Mouse (Mus musculus) forebrain, embryonic 14.5 days (tissue): ENCODE measurements around the gene Akap11. TPM values are rescaled to one million over a fixed set of nuclear protein-coding genes. Genes with fewer than 3 reads are reported as not detected.

Experiments used
- ATAC-seq: fragments of 200-750 bp; cut with Nextera tagmentation; 2 replicates; pipeline ENCODE4 v1.8.0; 2017; ENCODE audit warnings: mild to moderate bottlenecking, moderate library complexity
- DNase-seq: peaks from one replicate; pipeline ENCODE4 v3.0.0-alpha.2; 2015; ENCODE audit warnings: low spot score
- H3K27ac ChIP-seq: fragments of 300-500 bp; sonication (generic); 2 replicates; pipeline ENCODE4 v1.5.1; 2014; ENCODE audit warnings: low read depth, mild to moderate bottlenecking, control low read depth, low read length, moderate library complexity
- H3K27me3 ChIP-seq: fragments of 300-500 bp; sonication (generic); replicated peaks from 2 replicates; pipeline ENCODE4 v1.6.1; 2014; ENCODE audit warnings: low read length, control low read depth, mixed read lengths; ENCODE audit not compliant: control insufficient read depth, insufficient read depth
- H3K36me3 ChIP-seq: fragments of 300-500 bp; sonication (generic); 2 replicates; pipeline ENCODE4 v1.6.1; 2014; ENCODE audit warnings: low read length, control low read depth; ENCODE audit not compliant: control insufficient read depth, insufficient read depth
- H3K4me1 ChIP-seq: fragments of 300-500 bp; sonication (generic); 2 replicates; pipeline ENCODE4 v1.6.1; 2014; ENCODE audit warnings: antibody characterized with exemption, low read length, control low read depth; ENCODE audit not compliant: control insufficient read depth, insufficient read depth
- H3K4me2 ChIP-seq: fragments of 300-500 bp; sonication (generic); 2 replicates; pipeline ENCODE4 v1.6.1; 2014; ENCODE audit warnings: mild to moderate bottlenecking, control low read depth, low read length
- H3K4me3 ChIP-seq: fragments of 300-500 bp; sonication (generic); 2 replicates; pipeline ENCODE4 v1.5.1; 2014; ENCODE audit warnings: low read depth, low read length, control low read depth
- H3K9ac ChIP-seq: fragments of 300-500 bp; sonication (generic); 2 replicates; pipeline ENCODE4 v1.6.1; 2014; ENCODE audit warnings: mild to moderate bottlenecking, low read length, control low read depth, moderate library complexity
- H3K9me3 ChIP-seq: fragments of 300-500 bp; sonication (generic); replicated peaks from 2 replicates; pipeline ENCODE4 v1.6.1; 2016; ENCODE audit warnings: low read length, control low read depth, mixed read lengths; ENCODE audit not compliant: control insufficient read depth
- WGBS: fragments of 180-500 bp; shearing (Covaris S2); extraction: QIAGEN DNeasy Blood & Tissue Kit; methylation state at CpG from one replicate; pipeline ENCODE4 v1.1.7; 2014; 5-methylcytosine and 5-hydroxymethylcytosine counted together
- polyA plus RNA-seq: library from polyadenylated mRNA; unstranded; fragments of >200 nt; fragmentation: Nextera tagmentation; extraction: Ambion mirVana; gene quantifications from 2 replicates; pipeline ENCODE4 v1.2.1, GENCODE M21; 2014

Akap11 gene
- 27.5 and 34.6 TPM in 2 replicates for polyA plus RNA-seq

DNA sequence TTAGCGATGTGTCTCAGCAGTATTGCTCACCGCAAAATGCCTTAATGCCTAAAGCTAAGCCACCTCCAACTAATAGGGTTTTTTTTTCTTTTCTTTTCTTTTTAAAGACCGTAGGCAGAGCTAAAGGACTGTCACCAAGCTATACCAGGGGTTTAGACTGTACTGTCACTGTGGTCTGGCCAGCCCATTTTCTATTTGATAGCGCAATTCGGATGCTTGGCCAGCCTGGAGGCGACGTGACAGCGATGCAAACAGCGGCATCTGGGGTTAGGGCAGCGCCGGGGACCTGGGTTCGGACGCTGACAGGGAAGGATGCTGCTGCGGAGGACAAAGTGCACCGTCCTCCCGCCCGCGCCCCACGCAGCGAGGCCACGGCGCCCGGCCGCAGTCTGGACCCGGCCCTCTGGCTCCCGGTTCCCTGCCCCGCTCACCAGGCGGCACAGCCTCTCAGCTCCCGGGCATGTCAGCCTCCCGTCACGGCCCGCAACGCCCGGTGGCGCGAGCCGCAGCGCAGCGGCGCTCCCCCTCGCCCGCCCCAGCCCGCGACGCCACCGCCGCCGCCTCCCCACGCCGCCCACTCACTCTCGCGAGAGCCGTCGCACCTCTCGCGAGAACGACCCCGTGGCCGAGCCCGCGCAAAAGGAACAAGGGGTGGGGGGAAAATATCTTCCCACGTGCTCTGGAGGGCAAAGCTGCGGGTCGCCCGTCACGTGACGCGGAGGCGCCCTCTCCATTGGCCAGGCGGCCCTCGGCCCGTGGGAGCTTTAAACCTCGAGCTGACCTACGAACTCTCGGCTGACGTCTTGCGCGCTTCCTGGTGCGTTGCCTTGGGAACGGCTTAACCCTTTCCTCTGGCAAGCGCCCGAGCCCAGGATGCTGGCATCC lies at the start of gene Akap11:
Gene Akap11 (minus strand): TSS at position 528 of the 885 bp plus-strand sequence.
- Histone ChIP-seq H3K9ac (peak within 1 kb of the TSS; percentile 99), H3K27ac (peak within 1 kb of the TSS; percentile 93), H3K4me3 (peak within 1 kb of the TSS; percentile 89), H3K4me2 (peak within 1 kb of the TSS; percentile 55), H3K4me1 (peaks cover 19% of the 10 kb centered on the region), H3K9me3 (no peaks in the 10 kb centered on the region), H3K27me3 (no peaks in the 10 kb centered on the region), H3K36me3 (no peaks in the 10 kb centered on the region)
- ATAC-seq (peak; percentile 95), DNase-seq (peak; percentile 97)
- WGBS = under 1% methylated on average over 77 of the region's 82 CpGs

DNA sequence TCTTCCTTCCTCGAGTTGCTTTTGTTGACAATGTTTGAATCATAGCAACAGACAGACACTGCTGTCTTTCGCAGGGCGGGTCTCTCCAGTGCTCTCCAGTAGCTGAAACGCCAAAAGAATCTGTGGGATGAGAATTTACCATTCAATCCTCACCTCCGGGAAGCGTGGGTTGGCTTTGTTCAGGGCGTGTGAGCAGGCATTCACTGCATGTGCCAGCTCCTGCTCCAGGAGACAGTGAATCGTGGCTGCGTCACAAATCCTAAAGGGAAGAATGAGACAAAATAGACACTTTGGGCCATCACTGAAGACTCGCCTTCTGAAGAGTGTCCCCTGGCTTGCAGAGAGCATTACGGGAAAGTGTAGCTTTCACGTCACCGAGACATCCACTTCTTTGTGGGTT lies 47.6 kb upstream of the Akap11 start:
- WGBS = 92% methylated on average over 13 of the region's 13 CpGs

DNA sequence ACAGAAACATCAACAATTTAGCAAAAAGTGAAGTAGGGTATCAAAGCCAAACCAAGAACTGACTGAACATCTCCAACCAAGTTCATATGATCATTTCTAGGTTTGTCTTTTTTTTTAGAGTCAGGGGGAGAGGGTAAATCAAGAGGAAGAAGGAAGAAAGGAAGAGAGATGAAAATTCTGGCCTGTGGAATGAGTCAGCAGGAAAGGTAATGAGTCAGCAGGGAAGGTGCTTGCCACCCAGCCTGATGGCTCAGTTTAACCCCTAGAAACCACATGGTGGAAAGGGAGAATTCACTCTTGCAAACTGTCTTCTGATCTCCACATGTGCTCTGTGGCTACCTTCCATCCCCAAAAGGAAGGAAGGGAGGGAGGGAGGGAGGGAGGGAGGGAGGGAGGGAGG lies 46.6 kb upstream of the Akap11 start:
- no peak for DNase-seq
- H3K9ac ChIP-seq = no peak overlapping the region
- no peak overlapping the region for H3K4me3 ChIP-seq
- no peaks in the 10 kb centered on the region for H3K27me3 ChIP-seq
- H3K9me3 ChIP-seq = no peaks in the 10 kb centered on the region
- H3K4me1 ChIP-seq = no peaks in the 10 kb centered on the region
- no peak overlapping the region for H3K27ac ChIP-seq
- H3K36me3 ChIP-seq = peaks cover 30% of the 10 kb centered on the region; the same call in 1 of the 2 replicates
- ATAC-seq = no peak
- H3K4me2 ChIP-seq = no peak overlapping the region

More for the DNA sequence above, 47.6 kb upstream of the Akap11 start:
- DNase-seq (no peak), ATAC-seq (no peak)
- no peak overlapping the region for H3K4me2 ChIP-seq
- peaks cover 30% of the 10 kb centered on the region; the same call in 1 of the 2 replicates for H3K36me3 ChIP-seq
- H3K4me1 ChIP-seq = no peaks in the 10 kb centered on the region
- no peak overlapping the region for H3K9ac ChIP-seq
- H3K27me3 ChIP-seq = no peaks in the 10 kb centered on the region
- H3K27ac ChIP-seq = no peak overlapping the region
- H3K4me3 ChIP-seq = no peak overlapping the region
- no peaks in the 10 kb centered on the region for H3K9me3 ChIP-seq

GRCm38 (mm10) chr14:78575899-78576298 lies 39.3 kb upstream of the Akap11 start:
- Histone ChIP-seq H3K27ac (no peak overlapping the region), H3K4me3 (no peak overlapping the region), H3K36me3 (peaks cover 6% of the 10 kb centered on the region; the same call in 1 of the 2 replicates), H3K4me2 (no peak overlapping the region), H3K9me3 (no peaks in the 10 kb centered on the region), H3K9ac (no peak overlapping the region), H3K4me1 (no peaks in the 10 kb centered on the region), H3K27me3 (no peaks in the 10 kb centered on the region)
- ATAC-seq = no peak
- no peak for DNase-seq
- 77% methylated on average over 13 of the region's 13 CpGs for WGBS

DNA sequence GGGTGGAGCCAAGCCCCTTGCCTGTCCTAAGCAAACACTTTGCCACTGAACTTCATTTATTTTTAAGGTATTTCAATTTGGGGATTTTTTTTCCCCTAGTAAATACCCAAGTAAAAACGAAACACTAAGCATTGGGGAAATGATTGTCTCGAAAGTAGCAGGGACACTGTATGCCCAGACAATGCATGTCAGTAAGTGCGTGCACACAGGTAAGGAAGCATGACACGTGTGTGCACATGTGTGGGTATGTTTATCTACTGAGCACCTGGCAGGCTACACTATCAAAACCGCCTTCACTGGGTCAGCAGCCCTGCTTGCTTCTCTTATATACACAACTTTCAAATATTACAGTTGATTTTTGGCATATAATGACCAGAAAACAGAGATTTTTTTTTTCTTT lies 31.8 kb upstream of the Akap11 start:
- ATAC-seq = no peak
- Histone ChIP-seq H3K9ac (no peak overlapping the region), H3K9me3 (no peaks in the 10 kb centered on the region), H3K4me3 (no peak overlapping the region), H3K4me2 (no peak overlapping the region), H3K36me3 (peaks cover 6% of the 10 kb centered on the region; the same call in 1 of the 2 replicates), H3K27me3 (no peaks in the 10 kb centered on the region), H3K27ac (no peak overlapping the region), H3K4me1 (no peaks in the 10 kb centered on the region)
- whole genome bisulfite sequencing = 93% methylated on average over 5 of the region's 5 CpGs
- no peak for DNase-seq

DNA sequence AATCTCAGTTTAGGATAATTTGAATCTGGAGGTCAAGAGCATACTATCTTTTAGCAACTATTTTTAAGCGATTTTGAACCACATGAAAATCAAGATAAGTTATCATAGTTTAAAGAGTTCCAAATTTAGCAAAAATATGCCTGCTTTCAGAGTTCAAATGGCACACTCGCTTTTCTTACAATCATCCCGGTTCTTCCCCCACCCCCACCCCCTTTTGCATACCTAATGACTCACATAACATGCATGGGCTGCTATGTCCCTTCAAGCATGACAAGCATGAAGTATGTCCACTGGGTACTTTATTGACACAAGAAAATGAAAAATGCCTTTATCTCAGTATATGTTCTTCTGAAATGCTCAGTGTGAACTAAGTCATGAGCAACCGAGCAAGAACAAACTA lies 29.8 kb upstream of the Akap11 start:
- Histone ChIP-seq H3K4me1 (no peaks in the 10 kb centered on the region), H3K27ac (no peak overlapping the region), H3K4me3 (no peak overlapping the region), H3K9me3 (no peaks in the 10 kb centered on the region), H3K27me3 (no peaks in the 10 kb centered on the region), H3K9ac (no peak overlapping the region), H3K4me2 (no peak overlapping the region), H3K36me3 (no peaks in the 10 kb centered on the region)
- no peak for DNase-seq
- no peak for ATAC-seq
- 86% methylated on average over 4 of the region's 4 CpGs for WGBS

DNA sequence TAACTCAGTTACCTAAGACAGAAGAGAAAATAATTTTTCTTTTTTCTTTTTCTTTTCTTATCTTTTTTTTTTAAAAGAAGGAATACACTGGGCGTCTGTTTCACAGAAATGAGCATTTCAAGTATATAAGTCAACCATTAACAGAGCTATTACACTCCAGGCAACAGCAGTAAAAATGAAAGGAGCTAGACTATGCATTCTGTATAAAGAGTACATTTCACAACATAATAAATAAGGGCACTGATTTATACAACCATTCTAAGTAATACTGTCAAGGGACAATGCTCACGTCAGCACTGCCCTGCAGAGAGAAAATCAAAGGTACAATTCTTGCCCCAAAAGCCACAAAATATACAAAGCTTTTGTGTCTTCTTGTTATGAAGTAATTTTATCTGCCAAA lies 27.7 kb upstream of the Akap11 start:
- H3K36me3 ChIP-seq = no peaks in the 10 kb centered on the region
- H3K9me3 ChIP-seq = no peaks in the 10 kb centered on the region
- no peaks in the 10 kb centered on the region for H3K27me3 ChIP-seq
- ATAC-seq = no peak
- H3K4me2 ChIP-seq = no peak overlapping the region
- no peak for DNase-seq
- 83% methylated on average over 2 of the region's 2 CpGs for WGBS
- H3K4me1 ChIP-seq = no peaks in the 10 kb centered on the region
- no peak overlapping the region for H3K27ac ChIP-seq
- no peak overlapping the region for H3K4me3 ChIP-seq
- no peak overlapping the region for H3K9ac ChIP-seq

DNA sequence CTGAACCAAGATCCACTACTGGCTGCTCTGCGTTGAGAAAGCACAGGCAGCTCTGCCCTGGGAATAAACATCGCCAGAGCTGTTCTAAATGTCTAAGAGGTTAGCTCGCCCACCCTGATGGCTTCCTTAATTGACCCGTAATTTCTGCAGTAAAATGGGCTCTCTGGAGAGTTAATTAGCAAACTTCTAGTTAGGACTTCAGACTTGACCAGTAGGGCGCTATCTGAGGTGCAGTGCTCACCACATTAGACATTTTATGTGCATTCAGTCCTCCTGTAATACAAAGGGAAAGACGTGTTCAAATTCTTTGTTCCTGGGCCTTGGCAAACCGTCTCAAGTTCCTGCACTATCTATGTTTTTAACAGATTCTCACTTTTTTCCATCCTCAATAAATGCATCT lies 26.6 kb upstream of the Akap11 start:
- no peaks in the 10 kb centered on the region for H3K4me1 ChIP-seq
- H3K9ac ChIP-seq = no peak overlapping the region
- H3K4me2 ChIP-seq = no peak overlapping the region
- ATAC-seq (no peak), DNase-seq (no peak)
- no peak overlapping the region for H3K4me3 ChIP-seq
- no peaks in the 10 kb centered on the region for H3K9me3 ChIP-seq
- 45% methylated on average over 7 of the region's 7 CpGs for WGBS
- H3K27ac ChIP-seq = no peak overlapping the region
- no peaks in the 10 kb centered on the region for H3K27me3 ChIP-seq
- no peaks in the 10 kb centered on the region for H3K36me3 ChIP-seq

- no peak overlapping the region for H3K27ac ChIP-seq
- WGBS = 79% methylated on average over 4 of the region's 4 CpGs
- no peaks in the 10 kb centered on the region for H3K4me1 ChIP-seq
- DNase-seq (no peak), ATAC-seq (no peak)
- no peaks in the 10 kb centered on the region for H3K36me3 ChIP-seq
- H3K27me3 ChIP-seq = no peaks in the 10 kb centered on the region
- H3K9ac ChIP-seq = no peak overlapping the region
- H3K4me3 ChIP-seq = no peak overlapping the region
- H3K4me2 ChIP-seq = no peak overlapping the region
- no peaks in the 10 kb centered on the region for H3K9me3 ChIP-seq
Measured at GRCm38 (mm10) chr14:78562121-78562520, 25.5 kb upstream of the Akap11 start.
